Mouse (Mus musculus): Measurements from ENCODE around the gene Gm21981. TPM values are rescaled to one million over a fixed set of nuclear protein-coding genes. Genes with fewer than 3 reads are reported as not detected.

The Gm21981 gene
- polyA plus RNA-seq, 1 experiment from 2014 or later, result 0.13 TPM

- no peak overlapping the region for H3K9ac ChIP-seq
- H3K4me2 ChIP-seq, result no peak overlapping the region
- peaks cover 11% of the 10 kb centered on the region for H3K27me3 ChIP-seq
- H3K4me3 ChIP-seq, result no peak overlapping the region
- H3K27ac ChIP-seq, result no peak overlapping the region
- peaks cover 46% of the 10 kb centered on the region for H3K36me3 ChIP-seq
- ATAC-seq (ENCODE audit: insufficient number of reproducible peaks, low FRiP score, low TSS enrichment, low read depth), result no peak
- 76% methylated on average over 2 of the region's 2 CpGs for WGBS
- H3K9me3 ChIP-seq, result no peaks in the 10 kb centered on the region
- H3K4me1 ChIP-seq, result peaks cover 26% of the 10 kb centered on the region
Observed at GRCm38 (mm10) chr17:47699055-47699454, 4.8 kb upstream of the Gm21981 start.

GRCm38 (mm10) chr17:47698156-47698555, 3.9 kb upstream of the Gm21981 start:
- Histone ChIP-seq H3K4me3 (no peak overlapping the region), H3K4me2 (no peak overlapping the region), H3K4me1 (peaks cover 23% of the 10 kb centered on the region), H3K36me3 (peaks cover 42% of the 10 kb centered on the region), H3K9ac (no peak overlapping the region), H3K27ac (no peak overlapping the region), H3K9me3 (no peaks in the 10 kb centered on the region), H3K27me3 (peaks cover 10% of the 10 kb centered on the region)
- no peak for ATAC-seq (ENCODE audit: insufficient number of reproducible peaks, low FRiP score, low TSS enrichment, low read depth)
- WGBS, result 92% methylated on average over 10 of the region's 10 CpGs

GRCm38 (mm10) chr17:47695337-47695710, 1.1 kb upstream of the Gm21981 start:
- Histone ChIP-seq H3K4me1 (peaks cover 13% of the 10 kb centered on the region), H3K9ac (peak overlapping the region; percentile 83), H3K9me3 (no peaks in the 10 kb centered on the region), H3K36me3 (peaks cover 18% of the 10 kb centered on the region), H3K27me3 (no peaks in the 10 kb centered on the region), H3K27ac (peak overlapping the region; percentile 76), H3K4me3 (peak overlapping the region; percentile 80), H3K4me2 (peak overlapping the region; percentile 87)
- 0 out of 2 replicates have a peak, but pooled peaks have one; percentile 0 for ATAC-seq (ENCODE audit: insufficient number of reproducible peaks, low FRiP score, low TSS enrichment, low read depth)
- WGBS, result under 1% methylated on average over 22 of the region's 23 CpGs

- H3K27me3 ChIP-seq, result no peaks in the 10 kb centered on the region
- under 1% methylated on average over 75 of the region's 82 CpGs for WGBS
Observed at GRCm38 (mm10) chr17:47694503-47695336, 465 bp upstream of the Gm21981 start, which contains the start of gene Prickle4. TSS of gene Prickle4 (minus strand) at chr17:47694736.

GRCm38 (mm10) chr17:47693671-47694441, 399 bp downstream of the Gm21981 start:
- H3K27me3 ChIP-seq, result no peaks in the 10 kb centered on the region
- H3K4me1 ChIP-seq, result peaks cover 24% of the 10 kb centered on the region
- ATAC-seq (ENCODE audit: insufficient number of reproducible peaks, low FRiP score, low TSS enrichment, low read depth), result no peak
- peak overlapping the region; percentile 80 for H3K4me3 ChIP-seq
- peak overlapping the region; percentile 87 for H3K4me2 ChIP-seq
- no peaks in the 10 kb centered on the region for H3K9me3 ChIP-seq
- peaks cover 4% of the 10 kb centered on the region for H3K36me3 ChIP-seq
- H3K9ac ChIP-seq, result peak overlapping the region; percentile 44; the same call in 1 of the 2 replicates
- H3K27ac ChIP-seq, result peak overlapping the region; percentile 76; the same call in 1 of the 2 replicates
- 38% methylated on average over 13 of the region's 13 CpGs for WGBS

More at GRCm38 (mm10) chr17:47694503-47695336, 465 bp upstream of the Gm21981 start, which contains the start of gene Prickle4:
- Histone ChIP-seq H3K9ac (peak within 1 kb of the TSS; percentile 83), H3K36me3 (peaks cover 12% of the 10 kb centered on the region), H3K4me2 (peak within 1 kb of the TSS; percentile 87), H3K27ac (peak within 1 kb of the TSS; percentile 76), H3K4me3 (peak within 1 kb of the TSS; percentile 80), H3K9me3 (no peaks in the 10 kb centered on the region), H3K4me1 (peaks cover 16% of the 10 kb centered on the region)
- ATAC-seq (ENCODE audit: insufficient number of reproducible peaks, low FRiP score, low TSS enrichment, low read depth), result peak; percentile 91

- Histone ChIP-seq H3K27ac (no peak overlapping the region), H3K4me3 (no peak overlapping the region), H3K9ac (no peak overlapping the region), H3K4me2 (no peak overlapping the region), H3K36me3 (no peaks in the 10 kb centered on the region), H3K9me3 (no peaks in the 10 kb centered on the region), H3K27me3 (no peaks in the 10 kb centered on the region), H3K4me1 (peaks cover 33% of the 10 kb centered on the region)
- no peak for ATAC-seq (ENCODE audit: insufficient number of reproducible peaks, low FRiP score, low TSS enrichment, low read depth)
- WGBS, result 88% methylated on average over 3 of the region's 3 CpGs
Observed at GRCm38 (mm10) chr17:47691650-47692049, 2.6 kb downstream of the Gm21981 start.

- H3K9me3 ChIP-seq, result no peaks in the 10 kb centered on the region
- H3K27me3 ChIP-seq, result no peaks in the 10 kb centered on the region
- no peak for ATAC-seq (ENCODE audit: insufficient number of reproducible peaks, low FRiP score, low TSS enrichment, low read depth)
- peaks cover 30% of the 10 kb centered on the region for H3K4me1 ChIP-seq
- no peak overlapping the region for H3K9ac ChIP-seq
- peaks cover 11% of the 10 kb centered on the region for H3K36me3 ChIP-seq
- 70% methylated on average over 8 of the region's 8 CpGs for WGBS
- peak overlapping the region; percentile 95; the same call in 1 of the 2 replicates for H3K4me2 ChIP-seq
- H3K4me3 ChIP-seq, result 0 out of 2 replicates have a peak overlapping the region, but pooled peaks have one; percentile 80
- H3K27ac ChIP-seq, result no peak overlapping the region
Observed at GRCm38 (mm10) chr17:47689894-47690293, 4.4 kb downstream of the Gm21981 start.

GRCm38 (mm10) chr17:47688608-47689575, 5.4 kb downstream of the Gm21981 start, which contains the start of gene Frs3:
TSS of gene Frs3 (plus strand) at chr17:47689030.
- peak within 1 kb of the TSS; percentile 76 for H3K9ac ChIP-seq
- peaks cover 24% of the 10 kb centered on the region for H3K4me1 ChIP-seq
- H3K4me2 ChIP-seq, result peak within 1 kb of the TSS; percentile 95
- no peaks in the 10 kb centered on the region for H3K9me3 ChIP-seq
- H3K27ac ChIP-seq, result peak within 1 kb of the TSS; percentile 83
- peak; percentile 66 for ATAC-seq (ENCODE audit: insufficient number of reproducible peaks, low FRiP score, low TSS enrichment, low read depth)
- WGBS, result under 1% methylated on average over 57 of the region's 58 CpGs
- H3K4me3 ChIP-seq, result peak within 1 kb of the TSS; percentile 80
- no peaks in the 10 kb centered on the region for H3K27me3 ChIP-seq
- peaks cover 21% of the 10 kb centered on the region for H3K36me3 ChIP-seq

GRCm38 (mm10) chr17:47688344-47688607, 6.0 kb downstream of the Gm21981 start, which contains the start of gene Tomm6:
TSS of gene Tomm6 (minus strand) at chr17:47688386.
- H3K36me3 ChIP-seq, result peaks cover 27% of the 10 kb centered on the region
- H3K4me1 ChIP-seq, result peaks cover 24% of the 10 kb centered on the region
- H3K4me2 ChIP-seq, result peak within 1 kb of the TSS; percentile 95
- H3K4me3 ChIP-seq, result peak within 1 kb of the TSS; percentile 80
- 0% methylated on average over 9 of the region's 9 CpGs for WGBS
- no peak; the same call in 1 of the 2 replicates for ATAC-seq (ENCODE audit: insufficient number of reproducible peaks, low FRiP score, low TSS enrichment, low read depth)
- no peaks in the 10 kb centered on the region for H3K9me3 ChIP-seq
- peak within 1 kb of the TSS; percentile 83 for H3K27ac ChIP-seq
- H3K27me3 ChIP-seq, result no peaks in the 10 kb centered on the region
- H3K9ac ChIP-seq, result peak within 1 kb of the TSS; percentile 76

GRCm38 (mm10) chr17:47687409-47688343, 6.6 kb downstream of the Gm21981 start:
- Histone ChIP-seq H3K4me2 (peak overlapping the region; percentile 95), H3K4me3 (peak overlapping the region; percentile 80), H3K9ac (peak overlapping the region; percentile 76), H3K27ac (peak overlapping the region; percentile 83), H3K27me3 (no peaks in the 10 kb centered on the region), H3K36me3 (peaks cover 28% of the 10 kb centered on the region), H3K9me3 (no peaks in the 10 kb centered on the region), H3K4me1 (peaks cover 24% of the 10 kb centered on the region)
- ATAC-seq (ENCODE audit: insufficient number of reproducible peaks, low FRiP score, low TSS enrichment, low read depth), result peak; percentile 86
- WGBS, result under 1% methylated on average over 70 of the region's 70 CpGs
